Mouse (Mus musculus): ENCODE data around the gene Ccnb1.
"Not testable (repeated sequence)": the region's sequence is repeated elsewhere in the genome, so short reads cannot be mapped to it uniquely, and the experiment has no call there.

Ccnb1 gene

DNA sequence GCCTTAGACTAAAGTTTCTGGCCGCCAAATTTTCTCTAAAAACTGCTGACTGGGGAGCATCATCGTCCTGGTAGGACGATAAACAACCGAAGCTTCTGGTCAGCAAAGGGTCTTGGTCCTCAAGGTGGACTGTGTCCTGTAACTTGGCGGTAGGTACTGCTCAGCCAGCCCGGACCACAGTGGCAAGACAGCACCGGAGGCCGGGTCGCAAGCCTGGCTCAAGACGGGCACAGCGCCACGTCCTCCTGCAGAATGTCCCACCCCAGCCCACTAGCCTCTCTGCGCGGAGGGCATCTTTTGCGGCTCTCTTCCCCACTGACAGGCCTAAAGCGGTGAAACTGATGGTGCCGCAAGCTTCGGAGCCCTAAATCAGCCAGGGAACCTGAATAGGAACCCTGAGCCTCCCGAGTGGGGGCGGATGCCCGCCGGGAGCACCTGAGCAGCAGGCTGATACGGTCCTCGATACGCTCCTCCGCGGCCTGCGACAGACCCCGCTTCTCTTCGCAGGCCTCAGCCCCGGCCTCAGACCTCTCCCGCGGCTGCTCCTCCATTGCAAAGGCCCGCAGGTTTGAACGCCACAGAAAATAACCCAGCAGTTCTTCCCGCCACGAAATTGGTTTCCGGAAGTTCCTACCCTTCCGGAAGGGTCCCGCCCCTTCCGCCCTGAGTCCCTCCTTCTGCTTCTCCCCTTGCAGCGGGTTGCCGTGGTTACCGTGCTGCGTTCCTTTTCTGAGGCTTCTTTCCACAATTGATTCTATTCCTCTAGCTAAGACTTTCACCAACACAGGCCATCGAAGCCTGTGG is 10.9 kb downstream of the Ccnb1 start, which contains the start of gene Cenph:
TSS of gene Cenph (minus strand) at position 648 of the 804 bp plus-strand sequence.
- peak; percentile 87 for DNase-seq (ENCODE audit: extremely low read depth, low read depth)

DNA sequence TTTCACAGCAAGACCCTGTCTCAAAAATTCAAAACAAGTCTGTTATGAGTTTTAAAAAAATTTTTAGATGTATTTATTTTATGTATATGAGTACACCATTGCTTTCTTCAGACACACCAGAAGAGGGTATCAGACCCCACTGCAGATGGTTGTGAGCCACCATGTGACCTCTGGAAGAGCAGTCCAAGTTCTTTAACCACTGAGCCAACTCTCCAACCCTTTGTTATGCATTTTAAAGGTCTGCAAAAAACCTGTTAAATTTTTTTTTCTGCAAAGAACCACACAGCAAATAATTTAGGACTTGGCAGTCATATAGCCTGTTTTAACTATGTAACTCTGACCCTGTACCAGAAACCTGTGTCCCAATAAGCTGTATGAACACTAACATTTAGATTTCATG is 11.7 kb downstream of the Ccnb1 start:
- no peak for DNase-seq (ENCODE audit: extremely low read depth, low read depth)

DNA sequence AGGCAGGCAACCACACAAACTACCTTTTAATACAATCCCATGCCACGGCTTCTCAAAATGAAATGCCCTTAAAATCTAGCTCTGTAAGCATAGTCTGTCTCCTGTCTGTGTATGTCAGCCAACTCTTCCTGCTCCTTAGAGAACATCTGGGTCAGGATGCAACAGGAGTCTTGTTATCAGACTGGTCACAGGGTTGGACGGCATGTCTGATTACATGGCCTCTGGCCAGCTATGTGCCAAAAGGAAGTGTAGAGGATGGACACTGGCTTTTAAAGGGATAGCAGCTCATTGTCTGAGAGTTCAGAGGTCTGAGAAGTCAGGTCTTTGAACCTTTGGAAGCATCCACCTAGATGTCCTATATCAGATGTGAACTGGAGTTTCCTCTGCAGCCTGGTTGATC is 31.0 kb downstream of the Ccnb1 start:
- no peak for DNase-seq (ENCODE audit: extremely low read depth, low read depth)

DNA sequence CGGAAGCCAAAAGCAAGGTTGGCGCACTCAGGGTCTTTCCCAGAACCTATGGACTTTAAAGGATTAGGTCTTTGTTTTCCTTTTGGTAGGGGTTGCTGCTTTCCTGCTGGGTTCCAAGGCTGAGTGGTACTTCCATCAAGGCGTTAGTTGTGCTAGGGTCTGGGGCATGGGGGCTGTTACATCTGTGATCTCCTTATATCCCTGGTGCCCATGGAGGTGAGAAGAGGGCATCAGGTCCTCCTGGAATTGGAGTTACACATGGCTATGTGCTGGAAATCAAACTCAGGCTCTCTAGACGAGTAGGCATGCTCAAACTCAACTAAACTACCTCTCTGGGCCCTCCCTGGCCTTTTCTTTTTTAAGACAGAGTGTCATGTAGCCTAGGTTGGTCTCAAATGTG is 32.2 kb downstream of the Ccnb1 start:
- no peak for DNase-seq (ENCODE audit: extremely low read depth, low read depth)

DNA sequence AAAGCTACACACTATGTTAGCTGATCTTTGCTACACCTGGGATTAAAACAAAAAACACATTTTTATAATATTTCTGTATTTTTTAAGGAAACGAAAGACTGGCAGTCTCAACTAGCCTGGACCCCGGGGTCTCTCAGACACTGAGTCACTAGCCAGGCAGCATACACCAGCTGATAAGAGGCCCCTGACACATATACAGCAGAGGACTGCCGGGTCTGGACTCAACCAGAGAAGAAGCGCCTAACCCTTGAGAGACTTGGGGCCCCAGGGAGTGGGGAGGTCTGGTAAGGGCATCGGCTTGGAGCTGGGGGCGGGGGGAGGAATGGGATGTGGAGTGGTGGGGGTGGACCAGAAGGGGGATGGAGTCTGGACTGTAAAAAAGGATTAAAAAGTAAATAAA is 33.4 kb downstream of the Ccnb1 start:
- DNase-seq (ENCODE audit: extremely low read depth, low read depth) = no peak

DNA sequence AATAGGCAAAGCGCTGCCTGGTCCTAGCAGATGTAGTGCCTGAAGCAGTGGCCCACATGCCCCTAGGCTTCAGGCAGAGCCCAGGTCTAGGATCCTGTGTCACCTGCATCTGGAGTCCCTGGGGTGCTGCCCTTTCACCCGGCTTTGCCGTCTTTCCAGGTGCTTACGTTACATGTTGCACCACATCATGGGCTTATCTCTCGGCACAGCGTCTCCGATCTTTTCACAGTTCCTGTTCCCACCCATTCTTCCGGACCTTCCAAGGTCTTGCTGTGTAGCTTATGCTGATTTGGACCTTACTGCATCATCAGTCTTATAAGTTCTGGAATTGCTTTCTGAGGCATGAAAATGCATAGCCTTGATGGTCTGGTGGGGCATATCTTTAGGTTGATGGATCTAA is 33.8 kb downstream of the Ccnb1 start:
- DNase-seq (ENCODE audit: extremely low read depth, low read depth) = peak; percentile 54

DNA sequence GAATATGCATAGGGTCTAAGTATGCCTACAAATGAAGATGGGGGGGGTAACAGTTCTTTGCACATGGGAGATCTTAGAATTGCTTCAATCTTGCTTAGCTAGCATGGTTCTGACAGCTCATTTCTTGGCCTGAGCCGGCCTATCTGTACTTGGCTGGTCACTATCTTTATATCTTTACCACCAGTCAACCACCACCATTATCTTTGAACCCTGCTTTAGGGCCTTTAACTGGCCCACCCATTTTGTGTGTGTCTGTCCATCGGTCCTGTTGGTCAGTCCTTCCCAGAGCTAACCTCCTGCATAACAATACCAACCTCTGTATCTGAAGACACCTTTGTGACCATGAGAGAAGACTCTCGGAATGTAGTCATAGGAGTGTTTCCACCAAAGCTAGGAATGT is 35.0 kb downstream of the Ccnb1 start:
- no peak for DNase-seq (ENCODE audit: extremely low read depth, low read depth)

DNA sequence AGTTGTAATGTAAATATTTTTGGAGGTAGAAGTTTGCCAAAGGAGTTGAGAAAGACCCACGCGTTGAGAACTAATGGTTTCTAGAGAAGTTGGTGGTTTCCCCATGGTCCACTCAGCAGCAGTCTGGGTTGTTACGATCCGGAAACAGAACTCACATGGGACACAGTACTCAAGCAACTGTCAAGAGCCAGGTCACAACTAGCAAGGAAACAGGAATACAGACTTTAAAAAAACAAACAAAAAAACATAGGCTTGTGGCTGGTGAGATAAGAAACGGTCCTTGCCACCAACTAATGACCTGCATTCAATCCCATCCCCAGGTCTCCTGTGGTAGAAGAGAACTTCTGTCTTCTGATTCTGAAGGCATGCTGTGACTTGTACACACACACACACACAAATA is 35.6 kb downstream of the Ccnb1 start:
- no peak for DNase-seq (ENCODE audit: extremely low read depth, low read depth)

DNA sequence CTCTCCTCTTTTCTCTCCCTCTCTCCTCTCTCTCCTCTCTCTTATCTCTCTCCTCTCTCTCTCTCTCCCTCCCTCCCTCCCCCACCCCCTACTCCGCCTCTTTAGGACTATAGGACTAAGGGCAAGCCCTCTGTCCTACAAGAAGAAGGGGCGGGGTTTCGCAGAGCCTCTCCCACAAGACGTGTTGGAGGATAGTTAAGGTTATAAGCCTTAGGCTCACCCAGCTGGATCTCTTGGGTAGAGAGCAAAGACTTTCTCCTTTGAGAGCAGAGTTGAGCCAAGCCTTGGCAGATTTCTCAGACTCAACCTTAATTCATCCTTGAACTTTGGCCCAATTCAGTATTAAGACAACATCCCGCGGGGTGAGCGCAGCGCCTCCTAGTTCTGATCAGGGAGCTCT is 37.7 kb downstream of the Ccnb1 start:
- DNase-seq (ENCODE audit: extremely low read depth, low read depth) = no peak

DNA sequence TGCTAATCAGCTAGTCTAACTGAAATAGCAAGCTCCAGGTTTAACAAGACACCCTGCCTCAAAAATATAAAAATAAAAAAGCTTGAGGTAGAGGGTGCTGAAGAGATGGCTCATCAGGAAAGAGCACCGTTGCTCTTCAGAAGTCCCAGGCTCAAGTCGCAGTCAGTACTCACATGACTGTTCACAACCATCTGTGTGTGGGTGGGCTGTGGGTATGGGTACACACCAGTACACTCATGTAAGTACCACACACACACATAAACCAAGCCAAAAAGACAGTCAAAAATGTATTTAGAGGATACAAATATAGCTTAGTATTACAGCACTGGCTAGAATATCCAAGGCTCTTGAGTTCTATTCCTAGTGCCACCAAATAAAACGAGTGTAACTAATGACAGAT is 40.3 kb downstream of the Ccnb1 start:
- DNase-seq (ENCODE audit: extremely low read depth, low read depth) = no peak

DNA sequence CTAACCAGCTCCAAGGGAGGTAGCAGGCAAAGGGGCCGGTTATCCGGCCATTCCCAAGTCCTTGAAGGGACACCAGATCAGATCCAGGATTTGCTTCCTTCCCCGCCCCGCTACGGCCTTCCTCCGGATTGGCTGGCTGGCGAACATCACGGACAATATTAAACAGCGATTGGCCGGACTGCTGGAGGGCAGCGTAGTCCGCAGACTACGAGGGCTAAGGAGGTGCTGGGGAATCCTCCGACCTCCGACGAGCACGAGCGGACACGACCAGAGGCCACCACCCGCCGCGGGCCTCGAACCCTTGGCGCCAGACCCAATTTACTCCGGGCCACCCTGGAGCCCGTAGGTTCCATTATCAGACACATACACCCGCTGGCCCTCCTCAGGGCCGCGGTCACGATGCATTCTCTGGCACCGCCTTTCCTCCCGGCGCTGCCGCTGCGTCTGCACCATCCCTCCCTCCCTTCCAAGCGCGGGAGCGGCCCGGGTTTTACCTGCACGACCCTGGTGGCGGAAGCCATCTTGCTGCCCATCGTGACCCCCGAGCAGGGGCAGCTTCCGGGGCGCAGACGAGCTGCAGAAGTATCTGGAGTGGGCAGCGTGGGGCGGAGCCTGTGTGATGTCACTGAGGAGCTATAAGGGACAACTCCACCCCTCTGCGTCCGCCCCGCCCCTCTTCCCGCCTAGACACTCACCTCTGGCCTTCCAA is 42.2 kb downstream of the Ccnb1 start, which contains the start of gene Mrps36:
TSS of gene Mrps36 (minus strand) at position 624 of the 709 bp plus-strand sequence.
- peak; percentile 86 for DNase-seq (ENCODE audit: extremely low read depth, low read depth)

DNA sequence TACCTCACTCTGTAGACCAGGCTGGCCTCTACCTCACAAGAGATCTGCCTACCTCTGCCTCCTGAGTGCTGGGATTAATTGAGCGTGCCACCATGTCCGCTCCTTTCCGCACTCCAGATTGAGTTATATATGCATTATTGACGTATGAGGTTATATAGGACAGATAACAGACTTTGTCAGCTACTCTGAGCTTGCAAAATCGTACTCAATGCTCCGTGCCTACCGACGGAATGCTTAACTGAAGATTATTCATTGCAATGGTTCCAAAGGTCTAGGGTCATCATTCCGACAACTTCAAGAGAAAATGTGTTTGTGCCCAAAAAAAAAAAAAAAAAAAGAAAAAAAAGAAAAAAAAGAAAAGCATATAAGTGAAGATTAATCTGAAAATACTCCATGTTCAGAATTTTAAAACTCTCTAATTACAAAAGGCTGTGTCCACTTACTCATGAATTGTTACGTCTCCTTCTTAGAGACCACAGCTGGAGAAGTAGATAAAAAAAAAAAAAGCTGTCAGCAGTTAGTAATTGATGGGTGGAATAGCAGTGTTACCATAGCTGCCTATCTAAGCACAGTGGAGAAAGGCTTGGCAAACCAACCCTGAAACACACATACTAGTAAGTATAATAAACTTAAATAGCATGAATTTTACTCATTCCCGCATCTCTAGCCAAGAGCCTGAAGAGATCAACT is 42.9 kb downstream of the Ccnb1 start:
- peak; percentile 88 for DNase-seq (ENCODE audit: extremely low read depth, low read depth)

DNA sequence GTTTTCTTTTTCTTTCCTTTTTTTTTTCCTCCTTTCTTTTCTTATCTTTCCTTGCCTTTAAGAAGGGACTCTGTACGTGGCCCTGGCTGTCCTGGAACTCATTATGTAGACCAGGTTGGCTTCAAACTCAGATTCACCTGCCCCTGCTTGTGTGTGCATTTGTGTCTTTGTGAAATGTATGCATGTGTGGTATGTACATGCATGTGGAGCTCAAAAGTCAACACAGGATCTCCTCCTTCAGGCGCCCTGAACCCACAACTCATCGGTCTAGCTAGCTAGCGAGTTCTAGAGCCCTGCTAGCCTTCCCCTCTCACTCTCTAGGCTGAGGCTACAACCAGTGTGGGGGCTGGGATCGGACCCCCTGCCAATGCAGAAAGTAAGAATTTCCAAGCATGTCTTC is 43.5 kb downstream of the Ccnb1 start:
- no peak for DNase-seq (ENCODE audit: extremely low read depth, low read depth)

DNA sequence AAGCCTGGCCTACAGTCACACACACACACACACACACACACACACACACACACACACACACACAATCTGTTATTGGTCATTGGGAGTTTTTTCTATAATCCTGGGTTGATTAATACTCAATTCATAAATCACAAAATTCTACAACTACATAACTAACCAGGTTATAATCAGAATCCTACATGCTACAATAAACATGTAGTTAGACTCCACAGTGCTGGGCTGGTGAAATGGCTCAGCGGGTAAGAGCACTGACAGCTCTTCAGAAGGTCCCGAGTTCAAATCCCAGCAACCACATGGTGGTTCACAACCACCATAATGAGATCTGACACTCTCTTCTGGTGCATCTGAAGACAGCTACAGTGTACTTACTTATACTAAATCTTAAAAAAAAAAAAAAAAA is 53.6 kb downstream of the Ccnb1 start:
- DNase-seq (ENCODE audit: extremely low read depth, low read depth) = no peak

DNA sequence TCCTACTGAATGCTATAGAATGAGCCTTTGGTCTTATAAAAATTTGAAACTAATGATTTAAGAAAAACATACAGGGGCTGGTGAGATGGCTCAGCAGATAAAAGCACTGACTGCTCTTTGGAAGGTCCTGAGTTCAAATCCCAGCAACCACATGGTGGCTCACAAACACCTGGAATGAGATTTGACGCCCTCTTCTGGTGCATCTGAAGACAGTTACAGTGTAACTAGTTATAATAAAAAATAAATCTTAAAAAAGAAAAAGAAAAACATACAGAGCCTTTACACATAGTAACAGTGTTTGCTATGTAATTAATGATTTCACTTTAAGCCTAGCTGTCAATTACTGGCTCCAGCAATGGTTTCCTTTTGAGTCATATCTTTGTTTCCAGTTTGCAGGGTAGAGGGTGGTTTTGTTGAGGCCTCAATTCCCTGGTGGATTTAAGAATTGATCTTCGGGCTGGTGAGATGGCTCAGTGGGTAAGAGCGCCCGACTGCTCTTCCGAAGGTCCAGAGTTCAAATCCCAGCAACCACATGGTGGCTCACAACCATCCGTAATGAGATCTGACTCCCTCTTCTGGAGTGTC is 54.8 kb downstream of the Ccnb1 start:
- DNase-seq (ENCODE audit: extremely low read depth, low read depth) = not testable (repeated sequence)

DNA sequence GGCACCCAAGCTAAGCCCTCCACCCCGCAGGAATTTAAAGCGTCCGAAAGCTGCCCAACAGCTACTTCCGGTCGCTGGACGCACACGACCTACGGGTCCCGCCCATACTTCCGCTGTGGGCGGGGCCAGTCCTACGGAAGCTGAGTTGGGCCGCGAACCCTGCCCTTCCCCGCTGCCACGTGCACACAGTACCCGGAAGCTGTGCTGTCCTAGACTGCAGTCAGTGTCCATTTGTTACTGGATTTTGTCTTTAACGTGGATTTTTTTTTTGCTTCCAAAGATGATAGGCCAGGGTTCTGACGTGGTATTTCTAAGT is 55.6 kb downstream of the Ccnb1 start, which contains the start of gene Cdk7:
TSS of gene Cdk7 (minus strand) at position 79 of the 316 bp plus-strand sequence.
- peak; percentile 87 for DNase-seq (ENCODE audit: extremely low read depth, low read depth)

DNA sequence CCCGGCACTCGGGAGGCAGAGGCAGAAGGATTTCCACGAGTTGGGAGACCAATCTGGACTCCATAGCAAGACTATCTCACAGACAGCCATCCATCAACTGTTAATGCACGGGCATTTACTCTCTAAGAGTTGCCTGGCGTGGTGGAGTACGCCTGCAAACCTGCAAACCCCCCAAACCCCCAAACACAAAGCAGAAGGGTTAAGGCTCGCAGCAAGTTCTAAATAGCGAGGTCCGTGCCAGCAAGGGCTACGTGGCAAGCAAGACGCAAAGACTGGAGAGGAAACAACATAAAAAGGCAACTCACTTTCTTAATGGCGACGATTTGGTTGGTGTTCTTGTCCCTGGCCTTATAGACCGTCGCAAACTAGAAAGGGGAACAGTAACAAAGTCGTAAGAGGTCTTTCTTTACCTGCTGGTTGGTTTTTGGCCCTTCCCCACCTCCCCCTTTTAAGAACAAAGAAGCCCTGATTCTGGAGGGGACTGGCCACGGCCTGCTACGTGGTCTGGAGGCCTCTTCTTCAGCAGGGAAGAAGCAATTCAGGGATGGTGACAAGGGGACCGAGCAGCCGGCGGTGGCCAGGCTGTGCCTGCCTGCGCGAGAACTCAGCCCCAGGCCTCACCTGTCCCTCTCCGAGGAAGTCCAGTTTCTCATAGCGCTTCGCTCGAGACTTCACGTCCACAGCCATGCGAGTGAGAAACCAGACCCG is 56.1 kb downstream of the Ccnb1 start:
- no peak for DNase-seq (ENCODE audit: extremely low read depth, low read depth)
